Mouse (Mus musculus) forebrain, embryonic 11.5 days (tissue): ENCODE data around the gene Scimp. TPM values are rescaled to one million over a fixed set of nuclear protein-coding genes. Genes with fewer than 3 reads are reported as not detected.

ENCODE experiments used
- ATAC-seq: fragments of 200-750 bp; cut with Nextera tagmentation; replicated peaks from 2 replicates; pipeline ENCODE4 v1.8.0; 2017; ENCODE audit warnings: moderate TSS enrichment; ENCODE audit not compliant: low FRiP score
- DNase-seq: peaks from one replicate; pipeline ENCODE4 v3.0.0-alpha.2; 2017; ENCODE audit warnings: low spot score
- H3K27ac ChIP-seq: fragments of 300-500 bp; sonication (generic); 2 replicates; pipeline ENCODE4 v1.5.1; 2014; ENCODE audit warnings: low read depth, low read length
- H3K27me3 ChIP-seq: fragments of 300-500 bp; sonication (generic); 2 replicates; pipeline ENCODE4 v1.6.1; 2014; ENCODE audit warnings: mild to moderate bottlenecking, low read length, mixed read lengths; ENCODE audit not compliant: control insufficient read depth, insufficient read depth
- H3K36me3 ChIP-seq: fragments of 300-500 bp; sonication (generic); 2 replicates; pipeline ENCODE4 v1.6.1; 2014; ENCODE audit warnings: mild to moderate bottlenecking, low read length, moderate library complexity, mixed read lengths; ENCODE audit not compliant: control insufficient read depth, insufficient read depth
- H3K4me1 ChIP-seq: fragments of 300-500 bp; sonication (generic); replicated peaks from 2 replicates; pipeline ENCODE4 v1.6.1; 2014; ENCODE audit warnings: low read length, mixed read lengths; ENCODE audit not compliant: control insufficient read depth, insufficient read depth
- H3K4me2 ChIP-seq: fragments of 300-500 bp; sonication (generic); 2 replicates; pipeline ENCODE4 v1.6.1; 2014; ENCODE audit warnings: low read depth, mild to moderate bottlenecking, low read length, moderate library complexity, mixed read lengths; ENCODE audit not compliant: severe bottlenecking
- H3K4me3 ChIP-seq: fragments of 300-500 bp; sonication (generic); 2 replicates; pipeline ENCODE4 v1.5.1; 2014; ENCODE audit warnings: low read depth, low read length
- H3K9ac ChIP-seq: fragments of 300-500 bp; sonication (generic); 2 replicates; pipeline ENCODE4 v1.6.1; 2014; ENCODE audit warnings: low read length
- H3K9me3 ChIP-seq: fragments of 300-500 bp; sonication (generic); 2 replicates; pipeline ENCODE4 v1.6.1; 2016; ENCODE audit warnings: low read length, mixed read lengths; ENCODE audit not compliant: control insufficient read depth
- WGBS: fragments of 180-500 bp; shearing (Covaris S2); extraction: QIAGEN DNeasy Blood & Tissue Kit; methylation state at CpG from one replicate; pipeline ENCODE4 v1.1.7; 2014; 5-methylcytosine and 5-hydroxymethylcytosine counted together
- polyA plus RNA-seq: library from polyadenylated mRNA; unstranded; fragments of >200 nt; fragmentation: Nextera tagmentation; extraction: Ambion mirVana; gene quantifications from 2 replicates; pipeline ENCODE4 v1.2.1, GENCODE M21; 2014

Gene Scimp
- polyA plus RNA-seq, 1 experiment from 2014 or later, result not detected

- DNase-seq (no peak), ATAC-seq (no peak)
- H3K27me3 ChIP-seq, result no peaks in the 10 kb centered on the region
- H3K27ac ChIP-seq, result no peak overlapping the region
- no peak overlapping the region for H3K9ac ChIP-seq
- no peaks in the 10 kb centered on the region for H3K9me3 ChIP-seq
- no peak overlapping the region for H3K4me3 ChIP-seq
- no peaks in the 10 kb centered on the region for H3K4me1 ChIP-seq
- H3K4me2 ChIP-seq, result no peak overlapping the region
- 82% methylated on average over 4 of the region's 4 CpGs for WGBS
- H3K36me3 ChIP-seq, result no peaks in the 10 kb centered on the region
Measured at GRCm38 (mm10) chr11:70806697-70807096, 5.7 kb downstream of the Scimp start.

- H3K27me3 ChIP-seq, result no peaks in the 10 kb centered on the region
- H3K9ac ChIP-seq, result no peak overlapping the region
- H3K27ac ChIP-seq, result no peak overlapping the region
- DNase-seq (no peak), ATAC-seq (no peak)
- no peak overlapping the region for H3K4me3 ChIP-seq
- 82% methylated on average over 8 of the region's 8 CpGs for WGBS
- no peak overlapping the region for H3K4me2 ChIP-seq
- H3K4me1 ChIP-seq, result no peaks in the 10 kb centered on the region
- H3K9me3 ChIP-seq, result no peaks in the 10 kb centered on the region
- no peaks in the 10 kb centered on the region for H3K36me3 ChIP-seq
Measured at GRCm38 (mm10) chr11:70805641-70806175, 6.7 kb downstream of the Scimp start.

- H3K9ac ChIP-seq, result no peak overlapping the region
- no peaks in the 10 kb centered on the region for H3K9me3 ChIP-seq
- H3K4me1 ChIP-seq, result no peaks in the 10 kb centered on the region
- no peaks in the 10 kb centered on the region for H3K27me3 ChIP-seq
- no peak overlapping the region for H3K27ac ChIP-seq
- 84% methylated on average over 3 of the region's 3 CpGs for WGBS
- ATAC-seq, result no peak
- DNase-seq, result no peak
- no peaks in the 10 kb centered on the region for H3K36me3 ChIP-seq
- no peak overlapping the region for H3K4me3 ChIP-seq
- H3K4me2 ChIP-seq, result no peak overlapping the region
Measured at GRCm38 (mm10) chr11:70804395-70804794, 8.0 kb downstream of the Scimp start.

- no peak for DNase-seq
- Histone ChIP-seq H3K4me3 (no peak overlapping the region), H3K27ac (no peak overlapping the region), H3K27me3 (no peaks in the 10 kb centered on the region), H3K9ac (no peak overlapping the region), H3K4me1 (no peaks in the 10 kb centered on the region), H3K9me3 (no peaks in the 10 kb centered on the region), H3K4me2 (no peak overlapping the region), H3K36me3 (no peaks in the 10 kb centered on the region)
- no peak for ATAC-seq
- 89% methylated on average over 6 of the region's 6 CpGs for WGBS
Measured at GRCm38 (mm10) chr11:70803711-70804200, 8.6 kb downstream of the Scimp start.

- H3K9ac ChIP-seq, result no peak overlapping the region
- WGBS, result 78% methylated on average over 2 of the region's 2 CpGs
- H3K9me3 ChIP-seq, result no peaks in the 10 kb centered on the region
- H3K27ac ChIP-seq, result no peak overlapping the region
- no peaks in the 10 kb centered on the region for H3K4me1 ChIP-seq
- H3K4me3 ChIP-seq, result no peak overlapping the region
- no peak for DNase-seq
- no peak overlapping the region for H3K4me2 ChIP-seq
- no peaks in the 10 kb centered on the region for H3K36me3 ChIP-seq
- no peak for ATAC-seq
- H3K27me3 ChIP-seq, result no peaks in the 10 kb centered on the region
Measured at GRCm38 (mm10) chr11:70802865-70803261, 9.5 kb downstream of the Scimp start.

GRCm38 (mm10) chr11:70802208-70802864, 10.1 kb downstream of the Scimp start:
- Histone ChIP-seq H3K4me2 (no peak overlapping the region), H3K9me3 (no peaks in the 10 kb centered on the region), H3K36me3 (no peaks in the 10 kb centered on the region), H3K4me1 (no peaks in the 10 kb centered on the region), H3K9ac (no peak overlapping the region), H3K27ac (no peak overlapping the region), H3K27me3 (no peaks in the 10 kb centered on the region), H3K4me3 (no peak overlapping the region)
- ATAC-seq (no peak), DNase-seq (no peak)
- WGBS, result 92% methylated on average over 2 of the region's 2 CpGs

- H3K27me3 ChIP-seq, result no peaks in the 10 kb centered on the region
Measured at GRCm38 (mm10) chr11:70792409-70792808, 20.0 kb downstream of the Scimp start.

GRCm38 (mm10) chr11:70791676-70792075, 20.7 kb downstream of the Scimp start:
- WGBS, result 86% methylated on average over 5 of the region's 5 CpGs
- no peak for ATAC-seq
- no peaks in the 10 kb centered on the region for H3K36me3 ChIP-seq

More at GRCm38 (mm10) chr11:70792409-70792808, 20.0 kb downstream of the Scimp start:
- Histone ChIP-seq H3K4me1 (no peaks in the 10 kb centered on the region), H3K4me3 (no peak overlapping the region), H3K4me2 (no peak overlapping the region), H3K27ac (no peak overlapping the region), H3K9me3 (no peaks in the 10 kb centered on the region), H3K36me3 (no peaks in the 10 kb centered on the region), H3K9ac (no peak overlapping the region)
- ATAC-seq, result no peak
- DNase-seq, result no peak
- 95% methylated on average over 1 of the region's 1 CpGs for WGBS

More at GRCm38 (mm10) chr11:70791676-70792075, 20.7 kb downstream of the Scimp start:
- Histone ChIP-seq H3K9me3 (no peaks in the 10 kb centered on the region), H3K27ac (no peak overlapping the region), H3K4me1 (no peaks in the 10 kb centered on the region), H3K4me2 (no peak overlapping the region), H3K9ac (no peak overlapping the region), H3K4me3 (no peak overlapping the region), H3K27me3 (no peaks in the 10 kb centered on the region)
- no peak for DNase-seq
